Mouse (Mus musculus) kidney, postnatal 0 days (tissue): ENCODE measurements around the gene Hpd. TPM values are rescaled to one million over a fixed set of nuclear protein-coding genes. Genes with fewer than 3 reads are reported as not detected.

Experiments used
- ATAC-seq: fragments of 200-750 bp; cut with Nextera tagmentation; replicated peaks from 2 replicates; pipeline ENCODE4 v1.8.0; 2017; ENCODE audit warnings: low read depth, moderate number of reproducible peaks, moderate TSS enrichment, moderate library complexity; ENCODE audit not compliant: low FRiP score
- DNase-seq: peaks from one replicate; pipeline ENCODE4 v3.0.0-alpha.2; 2016; ENCODE audit warnings: low spot score
- H3K27ac ChIP-seq: fragments of 300-500 bp; sonication (generic); 2 replicates; pipeline ENCODE4 v1.5.1; 2014; ENCODE audit warnings: mild to moderate bottlenecking
- H3K27me3 ChIP-seq: fragments of 300-500 bp; sonication (generic); 2 replicates; pipeline ENCODE4 v1.6.1; 2014; ENCODE audit warnings: low read length, mixed read lengths; ENCODE audit not compliant: insufficient read depth
- H3K36me3 ChIP-seq: fragments of 300-500 bp; sonication (generic); 2 replicates; pipeline ENCODE4 v1.6.1; 2014; ENCODE audit warnings: low read length, mixed read lengths; ENCODE audit not compliant: insufficient read depth
- H3K4me1 ChIP-seq: fragments of 300-500 bp; sonication (generic); replicated peaks from 2 replicates; pipeline ENCODE4 v1.6.1; 2014; ENCODE audit warnings: antibody characterized with exemption, low read length, mixed read lengths; ENCODE audit not compliant: insufficient read depth
- H3K4me2 ChIP-seq: fragments of 300-500 bp; sonication (generic); 2 replicates; pipeline ENCODE4 v1.6.1; 2014; ENCODE audit warnings: mild to moderate bottlenecking, low read length, moderate library complexity, mixed read lengths
- H3K4me3 ChIP-seq: fragments of 300-500 bp; sonication (generic); replicated peaks from 2 replicates; pipeline ENCODE4 v1.5.1; 2014; ENCODE audit warnings: low read depth, low read length
- H3K9ac ChIP-seq: fragments of 300-500 bp; sonication (generic); 2 replicates; pipeline ENCODE4 v1.6.1; 2014; ENCODE audit warnings: low read depth, low read length
- H3K9me3 ChIP-seq: fragments of 300-500 bp; sonication (generic); replicated peaks from 2 replicates; pipeline ENCODE4 v1.6.1; 2016; ENCODE audit warnings: low read length, inconsistent platforms, mixed read lengths
- CTCF ChIP-seq: IDR thresholded peaks from 2 replicates; pipeline ENCODE4 v1.5.1; 2016; ENCODE audit warnings: antibody characterized with exemption, low read depth, mild to moderate bottlenecking, moderate library complexity
- WGBS: fragments of 180-500 bp; shearing (Covaris S2); extraction: QIAGEN DNeasy Blood & Tissue Kit; methylation state at CpG from one replicate; pipeline ENCODE4 v1.1.7; 2014; 5-methylcytosine and 5-hydroxymethylcytosine counted together
- polyA plus RNA-seq: library from polyadenylated mRNA; unstranded; fragments of >200 nt; fragmentation: Nextera tagmentation; extraction: Ambion mirVana; gene quantifications from 2 replicates; pipeline ENCODE4 v1.2.1, GENCODE M21; 2015

Gene Hpd
- polyA plus RNA-seq, 1 experiment from 2014 or later: 0.45 TPM

- TF ChIP-seq CTCF: no peak
- no peak for DNase-seq
Measured at GRCm38 (mm10) chr5:123198523-123198922, 16.0 kb upstream of the Hpd start.

GRCm38 (mm10) chr5:123196746-123197145 is 14.2 kb upstream of the Hpd start:
- WGBS: 70% methylated on average over 4 of the region's 4 CpGs
- no peak for DNase-seq
- no peaks in the 10 kb centered on the region for H3K4me1 ChIP-seq

More at GRCm38 (mm10) chr5:123198523-123198922, 16.0 kb upstream of the Hpd start:
- H3K36me3 ChIP-seq: no peaks in the 10 kb centered on the region
- no peak overlapping the region for H3K4me3 ChIP-seq
- H3K9me3 ChIP-seq: no peaks in the 10 kb centered on the region
- no peak for ATAC-seq
- H3K9ac ChIP-seq: no peak overlapping the region
- H3K4me1 ChIP-seq: no peaks in the 10 kb centered on the region
- no peak overlapping the region for H3K4me2 ChIP-seq
- H3K27me3 ChIP-seq: no peaks in the 10 kb centered on the region
- 83% methylated on average over 4 of the region's 4 CpGs for WGBS
- no peak overlapping the region for H3K27ac ChIP-seq

GRCm38 (mm10) chr5:123195500-123196000 is 13.0 kb upstream of the Hpd start:
- H3K27me3 ChIP-seq: no peaks in the 10 kb centered on the region
- whole genome bisulfite sequencing: 86% methylated on average over 16 of the region's 16 CpGs
- H3K4me3 ChIP-seq: no peak overlapping the region
- H3K36me3 ChIP-seq: no peaks in the 10 kb centered on the region
- TF ChIP-seq CTCF: no peak
- DNase-seq: no peak
- no peaks in the 10 kb centered on the region for H3K9me3 ChIP-seq
- H3K4me1 ChIP-seq: no peaks in the 10 kb centered on the region
- ATAC-seq: no peak
- H3K27ac ChIP-seq: no peak overlapping the region
- no peak overlapping the region for H3K4me2 ChIP-seq
- H3K9ac ChIP-seq: no peak overlapping the region

More at GRCm38 (mm10) chr5:123196746-123197145, 14.2 kb upstream of the Hpd start:
- no peak overlapping the region for H3K27ac ChIP-seq
- H3K4me3 ChIP-seq: no peak overlapping the region
- H3K27me3 ChIP-seq: no peaks in the 10 kb centered on the region
- no peak overlapping the region for H3K9ac ChIP-seq
- no peak overlapping the region for H3K4me2 ChIP-seq
- no peaks in the 10 kb centered on the region for H3K36me3 ChIP-seq
- TF ChIP-seq CTCF: no peak
- no peaks in the 10 kb centered on the region for H3K9me3 ChIP-seq
- ATAC-seq: no peak

GRCm38 (mm10) chr5:123194856-123195255 is 12.3 kb upstream of the Hpd start:
- 88% methylated on average over 6 of the region's 6 CpGs for WGBS
- Histone ChIP-seq H3K4me2 (no peak overlapping the region), H3K9ac (no peak overlapping the region), H3K36me3 (no peaks in the 10 kb centered on the region), H3K27me3 (no peaks in the 10 kb centered on the region), H3K4me3 (no peak overlapping the region), H3K4me1 (no peaks in the 10 kb centered on the region), H3K27ac (no peak overlapping the region), H3K9me3 (no peaks in the 10 kb centered on the region)
- ATAC-seq (no peak), DNase-seq (no peak)
- TF ChIP-seq CTCF: no peak

- WGBS: 81% methylated on average over 5 of the region's 5 CpGs
- H3K27me3 ChIP-seq: no peaks in the 10 kb centered on the region
- no peaks in the 10 kb centered on the region for H3K4me1 ChIP-seq
- no peak overlapping the region for H3K27ac ChIP-seq
- no peak overlapping the region for H3K9ac ChIP-seq
- ATAC-seq: no peak
- TF ChIP-seq CTCF: no peak
- no peaks in the 10 kb centered on the region for H3K9me3 ChIP-seq
- no peak overlapping the region for H3K4me3 ChIP-seq
- no peak overlapping the region for H3K4me2 ChIP-seq
- H3K36me3 ChIP-seq: no peaks in the 10 kb centered on the region
- DNase-seq: no peak
Measured at GRCm38 (mm10) chr5:123193436-123193835, 10.9 kb upstream of the Hpd start.

- Histone ChIP-seq H3K9ac (no peak overlapping the region), H3K9me3 (no peaks in the 10 kb centered on the region), H3K27ac (no peak overlapping the region), H3K4me1 (no peaks in the 10 kb centered on the region), H3K27me3 (no peaks in the 10 kb centered on the region), H3K4me2 (no peak overlapping the region), H3K36me3 (no peaks in the 10 kb centered on the region), H3K4me3 (no peak overlapping the region)
- no peak for TF ChIP-seq CTCF
- ATAC-seq (no peak), DNase-seq (no peak)
- 53% methylated on average over 9 of the region's 9 CpGs for WGBS
Measured at GRCm38 (mm10) chr5:123192606-123193150, 10.2 kb upstream of the Hpd start.

GRCm38 (mm10) chr5:123191427-123191826 is 8.9 kb upstream of the Hpd start:
- no peak for ATAC-seq
- Histone ChIP-seq H3K4me1 (no peaks in the 10 kb centered on the region), H3K4me3 (no peak overlapping the region), H3K4me2 (no peak overlapping the region), H3K27ac (no peak overlapping the region), H3K9me3 (no peaks in the 10 kb centered on the region), H3K36me3 (no peaks in the 10 kb centered on the region), H3K27me3 (no peaks in the 10 kb centered on the region), H3K9ac (no peak overlapping the region)
- no peak for DNase-seq
- 84% methylated on average over 6 of the region's 6 CpGs for WGBS
- no peak for TF ChIP-seq CTCF
